Mouse (Mus musculus): ENCODE measurements around the gene Snn. TPM values are rescaled to one million over a fixed set of nuclear protein-coding genes. Genes with fewer than 3 reads are reported as not detected.

The Snn gene
- polyA plus RNA-seq, 1 experiment, result 129 TPM

GRCm38 (mm10) chr16:11062794-11063721 lies 2.3 kb downstream of the Snn start:
- H3K4me3 ChIP-seq (ENCODE audit: extremely low read depth, insufficient read depth, insufficient read length), result peak overlapping the region; percentile 31; the same call in 1 of the 2 replicates
- peaks cover 15% of the 10 kb centered on the region; the same call in 1 of the 2 replicates for H3K4me1 ChIP-seq (ENCODE audit: control insufficient read depth, insufficient read depth, insufficient read length)
- TF ChIP-seq POLR2A (IDR thresholded peaks at IDR 0.05; ENCODE audit: low read depth, low read length) (no peak), CTCF (IDR thresholded peaks at IDR 0.05; ENCODE audit: extremely low read depth, insufficient read depth, insufficient read length, insufficient replicate concordance) (no peak)
- no peaks in the 10 kb centered on the region for H3K36me3 ChIP-seq (ENCODE audit: control insufficient read depth, insufficient read depth, low read length)
- H3K27ac ChIP-seq (ENCODE audit: insufficient read depth, low read length), result peak overlapping the region; percentile 86
- no peaks in the 10 kb centered on the region for H3K27me3 ChIP-seq (ENCODE audit: control insufficient read depth, insufficient read depth, low read length)
- DNase-seq (ENCODE audit: low read depth in 1 of 2, low spot score in 2 of 2), result peak in 1 of 2 experiments; percentile 47
- 10% methylated on average over 13 of the region's 13 CpGs for WGBS

- Histone ChIP-seq H3K4me3 (ENCODE audit: extremely low read depth, insufficient read depth, insufficient read length) (peak overlapping the region; percentile 60; the same call in 1 of the 2 replicates), H3K27ac (ENCODE audit: insufficient read depth, low read length) (peak overlapping the region; percentile 86), H3K36me3 (ENCODE audit: control insufficient read depth, insufficient read depth, low read length) (no peaks in the 10 kb centered on the region), H3K4me1 (ENCODE audit: control insufficient read depth, insufficient read depth, insufficient read length) (peaks cover 15% of the 10 kb centered on the region; the same call in 1 of the 2 replicates), H3K27me3 (ENCODE audit: control insufficient read depth, insufficient read depth, low read length) (no peaks in the 10 kb centered on the region)
- no peak for DNase-seq (ENCODE audit: low read depth in 1 of 2, low spot score in 2 of 2)
- no peak for TF ChIP-seq CTCF (IDR thresholded peaks at IDR 0.05; ENCODE audit: extremely low read depth, insufficient read depth, insufficient read length, insufficient replicate concordance)
- no peak for TF ChIP-seq POLR2A (IDR thresholded peaks at IDR 0.05; ENCODE audit: low read depth, low read length)
- WGBS, result 89% methylated on average over 4 of the region's 4 CpGs
Measured at GRCm38 (mm10) chr16:11064341-11064740, 3.6 kb downstream of the Snn start.

- Histone ChIP-seq H3K27ac (ENCODE audit: insufficient read depth, low read length) (peak overlapping the region; percentile 86), H3K27me3 (ENCODE audit: control insufficient read depth, insufficient read depth, low read length) (no peaks in the 10 kb centered on the region), H3K4me1 (ENCODE audit: control insufficient read depth, insufficient read depth, insufficient read length) (peaks cover 15% of the 10 kb centered on the region; the same call in 1 of the 2 replicates), H3K4me3 (ENCODE audit: extremely low read depth, insufficient read depth, insufficient read length) (peak overlapping the region; percentile 60), H3K36me3 (ENCODE audit: control insufficient read depth, insufficient read depth, low read length) (no peaks in the 10 kb centered on the region)
- DNase-seq (ENCODE audit: low read depth in 1 of 2, low spot score in 2 of 2), result peak in 1 of 2 experiments; percentile 49
- 48% methylated on average over 6 of the region's 6 CpGs for WGBS
- TF ChIP-seq CTCF (IDR thresholded peaks at IDR 0.05; ENCODE audit: extremely low read depth, insufficient read depth, insufficient read length, insufficient replicate concordance) (no peak), POLR2A (IDR thresholded peaks at IDR 0.05; ENCODE audit: low read depth, low read length) (no peak; the same call in 1 of the 2 replicates)
Measured at GRCm38 (mm10) chr16:11064742-11065141, 4.0 kb downstream of the Snn start.

GRCm38 (mm10) chr16:11065431-11065830 lies 4.7 kb downstream of the Snn start:
- H3K36me3 ChIP-seq (ENCODE audit: control insufficient read depth, insufficient read depth, low read length), result no peaks in the 10 kb centered on the region; the same call in 1 of the 2 replicates
- H3K4me3 ChIP-seq (ENCODE audit: extremely low read depth, insufficient read depth, insufficient read length), result peak overlapping the region; percentile 60
- no peak for TF ChIP-seq CTCF (IDR thresholded peaks at IDR 0.05; ENCODE audit: extremely low read depth, insufficient read depth, insufficient read length, insufficient replicate concordance)
- no peak for TF ChIP-seq POLR2A (IDR thresholded peaks at IDR 0.05; ENCODE audit: low read depth, low read length)
- no peaks in the 10 kb centered on the region for H3K27me3 ChIP-seq (ENCODE audit: control insufficient read depth, insufficient read depth, low read length)
- WGBS, result 63% methylated on average over 5 of the region's 5 CpGs
- no peak for DNase-seq (ENCODE audit: low read depth in 1 of 2, low spot score in 2 of 2)
- H3K27ac ChIP-seq (ENCODE audit: insufficient read depth, low read length), result peak overlapping the region; percentile 86
- H3K4me1 ChIP-seq (ENCODE audit: control insufficient read depth, insufficient read depth, insufficient read length), result peaks cover 22% of the 10 kb centered on the region; the same call in 1 of the 2 replicates

- peak within 1 kb of the TSS; percentile 86 for H3K4me3 ChIP-seq (ENCODE audit: extremely low read depth, insufficient read depth, insufficient read length)
- TF ChIP-seq CTCF (IDR thresholded peaks at IDR 0.05; ENCODE audit: extremely low read depth, insufficient read depth, insufficient read length, insufficient replicate concordance) (no peak), POLR2A (IDR thresholded peaks at IDR 0.05; ENCODE audit: low read depth, low read length) (peak; percentile 62)
- under 1% methylated on average over 75 of the region's 78 CpGs for WGBS
- H3K27me3 ChIP-seq (ENCODE audit: control insufficient read depth, insufficient read depth, low read length), result no peaks in the 10 kb centered on the region
- peaks cover 28% of the 10 kb centered on the region; the same call in 1 of the 2 replicates for H3K4me1 ChIP-seq (ENCODE audit: control insufficient read depth, insufficient read depth, insufficient read length)
- peaks cover 1% of the 10 kb centered on the region for H3K36me3 ChIP-seq (ENCODE audit: control insufficient read depth, insufficient read depth, low read length)
- peak within 1 kb of the TSS; percentile 93 for H3K27ac ChIP-seq (ENCODE audit: insufficient read depth, low read length)
- DNase-seq (ENCODE audit: low read depth in 1 of 2, low spot score in 2 of 2), result peak; percentile 95 to 98
Measured at GRCm38 (mm10) chr16:11066029-11066832, 5.5 kb downstream of the Snn start, which contains the start of gene Litaf. TSS of gene Litaf (minus strand) at chr16:11066157.

GRCm38 (mm10) chr16:11066833-11067191 lies 6.1 kb downstream of the Snn start:
- Histone ChIP-seq H3K27me3 (ENCODE audit: control insufficient read depth, insufficient read depth, low read length) (no peaks in the 10 kb centered on the region), H3K27ac (ENCODE audit: insufficient read depth, low read length) (peak overlapping the region; percentile 93), H3K4me1 (ENCODE audit: control insufficient read depth, insufficient read depth, insufficient read length) (peaks cover 33% of the 10 kb centered on the region; the same call in 1 of the 2 replicates), H3K4me3 (ENCODE audit: extremely low read depth, insufficient read depth, insufficient read length) (peak overlapping the region; percentile 86), H3K36me3 (ENCODE audit: control insufficient read depth, insufficient read depth, low read length) (peaks cover 4% of the 10 kb centered on the region)
- TF ChIP-seq CTCF (IDR thresholded peaks at IDR 0.05; ENCODE audit: extremely low read depth, insufficient read depth, insufficient read length, insufficient replicate concordance), result no peak
- WGBS, result under 1% methylated on average over 22 of the region's 22 CpGs
- no peak for DNase-seq (ENCODE audit: low read depth in 1 of 2, low spot score in 2 of 2)
